Mouse (Mus musculus): Measurements from ENCODE around the gene Tia1. TPM values are rescaled to one million over a fixed set of nuclear protein-coding genes. Genes with fewer than 3 reads are reported as not detected.
A peak's percentile ranks its signal among the peaks of the same experiment; 100 is the strongest.
"Not testable (repeated sequence)": the region's sequence is repeated elsewhere in the genome, so short reads cannot be mapped to it uniquely, and the experiment has no call there.

The Tia1 gene
- total RNA-seq (2021) = 10 to 100 TPM; 40.3 to 56.3 TPM
- long read RNA-seq, experiment 1, full-length matches to known transcripts = 5 of 12 reads
- long read RNA-seq, experiment 1, partial matches to known transcripts = 3 of 12 reads
- long read RNA-seq, experiment 1, other reads (novel, unspliced or antisense) = 4 of 12 reads
- long read RNA-seq, experiment 2, full-length matches to known transcripts = 13 of 31 reads
- long read RNA-seq, experiment 2, partial matches to known transcripts = 4 of 31 reads
- long read RNA-seq, experiment 2, other reads (novel, unspliced or antisense) = 14 of 31 reads

DNA sequence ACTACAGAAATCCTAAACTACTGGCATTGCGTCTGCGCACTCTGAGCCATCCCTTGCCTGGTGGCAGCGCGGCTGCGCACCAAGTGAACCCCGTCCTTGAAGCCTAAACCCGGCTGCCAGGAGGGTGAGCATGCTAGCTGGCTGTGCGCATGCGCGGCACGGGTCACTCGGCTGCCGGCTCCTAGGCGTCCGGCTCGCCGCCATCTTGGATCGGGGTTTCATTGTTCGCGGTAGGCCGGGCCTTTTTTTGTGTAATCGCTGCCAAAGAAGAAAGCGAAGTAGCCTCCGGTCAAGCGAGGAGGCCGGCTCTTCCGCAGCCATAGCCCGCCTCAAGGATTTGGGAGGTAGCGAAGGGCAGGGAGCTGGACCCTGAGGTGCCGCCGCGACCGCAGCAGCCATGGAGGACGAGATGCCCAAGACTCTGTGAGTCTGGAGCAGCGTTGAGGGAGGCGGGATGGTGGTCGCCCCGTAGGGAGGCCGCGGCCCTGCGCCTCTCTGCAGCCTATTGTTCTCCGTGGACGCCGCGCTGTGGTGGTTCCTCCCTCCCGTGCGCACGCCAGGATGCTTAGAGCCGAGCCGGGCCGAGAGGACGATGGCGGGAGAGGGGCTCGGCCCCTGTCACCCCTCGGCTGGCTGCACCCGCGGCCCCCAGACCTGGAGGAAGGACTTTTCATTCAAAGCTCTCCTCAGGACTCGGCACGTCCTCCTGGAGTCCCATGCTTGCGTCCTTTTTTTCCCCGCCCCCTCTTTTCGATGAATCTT lies at the start of gene Tia1:
TSS of gene Tia1 (plus strand) at position 120 of the 762 bp plus-strand sequence.
- peak; percentile 92 for DNase-seq (ENCODE audit: low spot score in 2 of 2)

DNA sequence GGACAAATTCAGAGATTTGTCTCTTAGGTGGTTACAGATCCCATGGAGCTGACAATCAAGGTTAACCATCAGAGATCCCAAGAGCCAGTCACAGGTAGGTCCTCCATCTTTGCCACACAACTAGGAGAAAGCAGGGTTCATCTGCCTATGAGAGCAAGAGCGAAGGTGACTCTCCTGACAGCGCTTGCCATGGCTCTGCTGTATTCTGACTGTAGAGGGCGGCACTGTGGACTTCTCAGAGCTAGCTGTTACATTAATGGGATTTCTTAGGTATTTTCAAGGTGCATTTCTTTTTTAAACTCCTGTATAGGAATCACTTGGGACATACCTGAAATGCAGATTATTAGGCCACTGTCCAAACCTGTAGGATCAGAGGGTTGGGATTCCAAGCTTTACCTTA lies 49.1 kb upstream of the Tia1 start:
- no peak for DNase-seq (ENCODE audit: low spot score in 2 of 2)

DNA sequence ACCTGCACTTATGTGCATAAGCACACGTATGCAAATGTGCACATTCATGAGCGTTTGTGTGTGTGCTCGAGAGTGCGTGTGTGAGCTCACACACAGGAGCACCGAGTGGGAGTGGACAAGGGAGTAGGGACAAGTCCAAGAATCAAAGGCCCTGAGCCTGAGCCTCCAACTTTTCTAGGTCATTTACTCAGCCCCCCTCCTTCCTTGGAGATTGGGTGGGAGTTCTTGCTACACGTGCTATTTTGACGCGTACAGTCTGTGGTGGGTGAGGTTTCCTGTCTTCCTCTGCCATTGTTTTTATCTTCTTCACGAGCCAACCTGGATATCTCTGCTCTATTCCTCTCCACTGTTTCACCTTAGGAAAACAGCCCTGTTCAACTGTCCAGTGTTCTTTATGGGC lies 47.1 kb upstream of the Tia1 start:
- DNase-seq (ENCODE audit: low spot score in 2 of 2) = no peak

DNA sequence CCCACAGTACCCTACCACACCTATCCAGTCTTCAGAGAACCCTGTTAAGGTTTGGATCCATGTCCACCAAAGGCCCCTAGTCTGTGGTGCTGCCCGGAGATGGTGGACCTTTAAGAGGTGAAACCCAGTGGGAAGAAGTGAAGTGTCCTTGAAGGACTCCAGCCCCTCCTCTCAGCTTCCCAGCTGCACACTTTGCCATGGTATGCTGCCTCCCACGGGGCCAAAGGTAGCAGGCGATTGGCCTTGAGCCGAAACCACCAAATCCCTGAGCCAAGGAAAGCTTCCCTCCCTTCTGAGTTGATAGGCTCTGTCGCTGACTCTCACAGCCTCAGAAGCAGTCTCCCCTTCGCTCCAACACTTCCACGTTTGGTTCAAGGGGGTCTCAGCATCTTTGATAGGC lies 43.3 kb upstream of the Tia1 start:
- no peak for DNase-seq (ENCODE audit: low spot score in 2 of 2)

DNA sequence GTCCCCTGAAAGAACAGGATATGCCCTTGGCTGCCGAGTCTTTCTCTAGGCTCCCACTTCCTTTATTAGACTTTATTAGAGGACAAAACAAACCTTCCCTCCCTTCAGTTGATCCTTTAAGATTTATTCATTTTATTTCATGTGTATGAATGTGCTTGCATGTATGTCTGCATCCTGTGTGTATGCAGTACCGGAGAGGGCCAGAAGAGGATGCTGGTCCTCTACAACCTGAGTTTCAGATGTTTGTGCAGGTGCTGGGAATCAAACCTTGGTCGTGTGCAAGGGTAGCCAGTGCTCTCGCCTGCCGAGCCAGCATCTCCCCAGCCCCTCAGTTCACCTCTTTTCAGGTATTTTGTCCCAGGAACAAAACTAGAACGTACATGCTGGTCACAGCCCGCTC lies 42.6 kb upstream of the Tia1 start:
- no peak for DNase-seq (ENCODE audit: low spot score in 2 of 2)

DNA sequence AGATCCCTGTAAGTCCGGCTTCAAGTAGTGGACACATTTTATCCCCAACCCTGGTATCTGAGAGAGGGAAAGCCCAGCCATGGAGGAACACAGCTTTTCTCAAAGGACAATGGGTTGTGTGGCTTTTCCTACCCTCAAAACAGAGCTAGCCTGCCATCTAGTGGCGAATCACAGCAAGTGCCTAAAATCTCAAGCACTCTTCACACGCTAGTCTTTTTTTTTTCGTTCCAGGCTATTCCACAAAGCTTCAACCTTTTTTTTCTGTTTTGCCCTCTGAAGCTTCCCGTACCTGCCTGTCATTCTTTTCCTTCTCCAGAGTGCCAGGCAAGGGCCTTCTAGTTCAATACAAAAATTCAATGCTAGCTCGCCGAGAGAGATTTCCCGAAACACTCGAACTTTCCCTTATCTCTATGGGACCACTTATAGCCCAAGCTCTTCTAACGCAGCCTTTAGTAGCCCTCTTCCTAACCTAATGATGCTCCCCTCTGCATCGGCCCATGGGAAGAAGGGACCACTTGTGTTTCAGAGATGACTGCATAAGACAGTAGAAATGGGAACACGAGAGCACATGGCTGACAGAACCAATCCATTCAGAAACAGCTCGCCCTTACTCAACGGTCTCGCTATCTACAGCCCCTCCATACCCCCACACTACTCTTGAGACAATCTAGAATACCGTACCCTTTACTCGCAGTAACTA lies 39.4 kb upstream of the Tia1 start:
- peak; percentile 68 to 72 for DNase-seq (ENCODE audit: low spot score in 2 of 2)

DNA sequence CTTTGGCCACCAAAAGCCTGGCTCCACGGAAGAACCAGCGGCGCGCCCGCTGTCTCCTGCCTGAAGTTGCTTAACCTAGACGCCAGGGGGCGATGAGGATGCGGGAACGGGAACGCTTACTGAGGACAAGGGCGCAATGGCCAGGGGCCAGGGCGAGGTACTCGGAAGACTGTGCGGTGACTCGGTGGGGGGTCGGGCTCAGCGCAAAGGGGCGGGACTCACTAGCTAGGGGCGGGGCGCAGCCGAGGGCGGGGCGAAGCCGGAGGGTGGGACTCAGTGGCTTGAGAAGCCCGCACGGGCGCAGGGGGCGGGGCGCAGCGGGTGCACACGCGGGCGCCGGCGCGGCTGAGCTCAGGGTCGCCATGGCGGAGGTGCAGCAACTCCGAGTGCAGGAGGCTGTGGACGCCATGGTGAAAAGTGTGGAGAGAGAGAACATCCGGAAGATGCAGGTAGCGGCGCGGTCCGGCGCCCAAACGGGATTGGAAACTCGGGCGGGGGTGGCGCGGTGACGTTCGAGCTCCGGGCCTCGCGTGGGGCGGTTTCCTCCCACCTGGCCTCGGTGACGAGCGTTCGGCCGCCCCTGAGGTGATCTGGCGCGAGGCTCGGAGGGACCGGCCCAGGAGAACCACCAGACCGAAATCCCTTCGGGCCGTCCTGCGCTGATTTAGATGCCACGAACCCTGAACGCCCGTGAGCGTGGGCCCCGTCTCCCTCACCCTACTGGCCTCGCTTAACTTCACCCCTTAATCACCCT lies 38.5 kb upstream of the Tia1 start, which contains the start of gene Fam136a:
TSS of gene Fam136a (plus strand) at position 276 of the 754 bp plus-strand sequence.
- peak; percentile 95 to 96 for DNase-seq (ENCODE audit: low spot score in 2 of 2)

DNA sequence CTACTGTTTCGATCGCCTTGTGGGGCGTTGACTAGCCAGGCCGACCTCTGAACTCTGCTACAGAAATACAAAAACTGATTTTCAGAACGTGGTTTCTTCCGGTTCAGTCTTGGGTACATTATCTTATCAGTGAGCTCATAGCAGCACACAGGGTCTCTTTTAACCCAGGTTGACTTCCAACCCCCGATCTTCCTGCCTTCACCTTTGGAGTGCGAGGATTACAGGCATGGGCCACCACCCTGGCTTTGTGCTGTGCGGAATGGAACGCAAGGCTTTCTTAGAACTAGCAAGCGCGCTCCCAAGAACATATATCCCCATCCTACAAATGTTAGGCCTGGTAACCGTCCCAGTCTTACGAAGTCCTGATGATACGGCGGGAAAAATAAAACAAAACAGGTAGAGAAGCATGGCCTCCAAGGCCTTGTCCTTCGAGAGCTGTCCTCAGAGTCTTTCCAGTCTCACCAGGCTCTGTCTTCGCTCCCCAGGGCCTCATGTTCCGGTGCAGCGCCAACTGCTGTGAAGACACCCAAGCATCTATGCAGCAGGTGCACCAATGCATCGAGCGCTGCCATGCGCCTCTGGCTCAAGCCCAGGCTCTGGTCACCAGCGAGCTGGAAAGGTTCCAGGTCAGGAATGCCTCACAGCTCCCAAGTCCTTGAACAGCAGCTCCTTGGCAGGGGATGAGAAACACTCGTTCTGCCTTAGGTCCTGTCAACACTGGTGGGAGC lies 37.7 kb upstream of the Tia1 start:
- DNase-seq (ENCODE audit: low spot score in 2 of 2) = peak; percentile 63 to 76

DNA sequence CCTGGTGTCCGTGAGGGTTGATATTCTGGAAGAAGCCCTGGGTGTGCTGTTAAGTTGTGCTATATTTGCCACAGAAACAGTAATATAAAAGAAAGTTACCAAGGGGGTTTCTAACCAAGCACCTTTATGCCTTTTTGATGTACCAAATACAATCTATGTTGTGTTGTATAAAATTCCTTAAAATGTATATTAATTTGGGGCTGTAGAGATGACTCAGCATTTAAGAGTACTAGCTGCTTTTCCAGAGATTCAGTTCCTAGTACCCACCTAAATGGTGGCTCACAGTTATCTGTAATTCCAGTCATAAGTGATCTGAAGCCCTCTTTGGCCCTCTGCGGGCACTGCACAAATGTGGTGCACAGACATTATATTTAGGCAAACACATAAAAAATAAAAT lies 37.2 kb upstream of the Tia1 start:
- DNase-seq (ENCODE audit: low spot score in 2 of 2) = no peak

DNA sequence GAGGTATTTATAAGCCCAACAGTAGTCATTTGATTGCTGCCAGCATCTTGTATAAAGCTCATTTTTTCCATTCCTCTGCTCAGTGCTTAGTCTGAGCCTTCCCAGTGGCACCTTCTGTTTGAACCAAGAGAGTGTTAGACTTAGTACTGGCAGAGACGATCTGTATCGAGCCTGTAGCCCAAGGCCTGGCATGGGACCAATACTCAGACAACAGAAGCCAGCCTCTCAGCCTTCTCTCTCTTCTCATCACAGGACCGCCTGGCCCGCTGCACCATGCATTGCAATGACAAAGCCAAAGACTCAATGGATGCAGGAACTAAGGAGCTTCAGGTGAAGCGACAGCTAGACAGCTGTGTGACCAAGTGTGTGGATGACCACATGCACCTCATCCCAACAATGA lies 35.5 kb upstream of the Tia1 start:
- no peak for DNase-seq (ENCODE audit: low spot score in 2 of 2)

DNA sequence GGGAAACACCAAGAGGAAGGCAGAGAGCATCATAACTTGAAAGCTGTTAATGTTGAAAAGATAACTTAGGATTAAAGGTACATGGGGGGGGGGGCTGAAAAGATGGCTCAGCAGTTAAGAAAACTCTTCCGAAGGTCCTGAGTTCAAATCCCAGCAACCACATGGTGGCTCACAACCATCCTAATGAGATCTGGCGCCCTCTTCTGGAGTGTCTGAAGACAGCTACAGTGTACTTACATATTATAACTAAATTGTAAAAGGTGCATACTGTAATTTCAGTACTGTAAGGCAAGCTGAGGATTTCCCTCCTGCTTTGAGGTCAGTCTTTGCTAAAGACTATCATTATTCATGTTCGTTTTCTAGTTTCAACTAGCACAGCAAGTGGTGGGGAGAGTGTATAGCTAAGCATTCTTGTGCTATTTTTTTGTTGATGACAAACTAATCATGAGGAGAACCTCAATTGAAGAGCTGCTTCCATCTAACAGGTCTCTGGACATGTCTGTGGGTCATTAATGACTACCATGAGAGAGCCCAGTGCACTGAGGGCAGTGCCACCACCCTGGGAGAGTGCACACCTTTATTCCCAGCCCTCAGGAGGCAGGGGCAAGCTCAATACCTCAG lies 33.8 kb upstream of the Tia1 start:
- DNase-seq (ENCODE audit: low spot score in 2 of 2) = no peak

DNA sequence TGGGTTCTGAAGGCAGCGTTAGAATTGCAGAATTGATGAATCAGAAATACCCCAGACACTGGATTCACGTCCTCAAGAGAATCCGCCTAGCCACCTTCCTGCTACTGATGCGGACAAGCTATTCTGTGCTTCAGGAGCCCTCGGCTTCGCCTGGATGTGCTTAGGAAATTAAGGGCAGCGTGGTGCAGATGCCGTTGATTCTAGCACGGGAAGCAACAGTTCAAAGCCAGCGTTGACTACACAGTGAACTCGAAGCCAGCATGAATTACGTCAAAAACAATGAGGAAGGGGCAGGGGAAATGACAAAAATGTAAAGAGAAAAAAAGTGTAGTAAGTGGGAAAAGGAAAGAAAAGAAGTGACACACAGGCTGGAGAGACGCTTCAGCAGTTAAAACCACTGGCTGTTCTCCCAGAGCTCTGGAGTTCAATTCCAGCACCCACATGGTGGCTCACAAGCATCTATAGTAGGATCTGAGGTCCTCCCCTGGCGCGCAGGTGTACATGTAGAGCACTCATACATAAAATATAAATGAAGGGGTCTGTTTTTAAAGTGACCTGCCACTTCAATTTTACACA lies 33.2 kb upstream of the Tia1 start, which contains the start of gene Snrpg:
TSS of gene Snrpg (plus strand) at position 541 of the 576 bp plus-strand sequence.
- DNase-seq (ENCODE audit: low spot score in 2 of 2) = no peak

DNA sequence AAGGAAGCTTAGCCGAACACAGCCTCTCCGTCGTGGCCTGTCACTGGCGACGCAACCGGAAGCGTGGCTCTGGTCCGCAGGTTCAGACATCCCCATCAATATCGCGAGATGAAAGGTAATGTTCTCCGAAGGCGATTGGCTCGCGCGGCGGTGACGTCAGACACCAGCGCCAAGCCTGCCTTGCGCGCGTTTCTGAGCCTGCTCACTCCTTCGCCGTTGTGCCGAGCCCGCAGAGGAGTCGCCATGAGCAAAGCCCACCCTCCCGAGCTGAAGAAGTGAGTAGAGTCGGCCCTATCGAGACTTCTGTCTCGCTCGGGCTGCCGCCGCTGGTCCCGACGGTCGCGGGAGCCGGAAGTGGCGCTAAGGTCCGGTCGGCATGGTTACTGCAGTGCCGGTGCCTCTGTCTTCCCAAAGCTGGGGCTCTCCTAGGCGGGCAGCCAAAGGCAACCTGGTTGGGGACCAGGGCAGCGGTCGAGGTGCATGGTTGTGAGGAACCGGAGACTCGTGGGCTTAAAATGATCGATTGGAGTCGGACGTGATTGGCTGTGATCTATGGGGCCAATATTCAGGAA lies 32.6 kb upstream of the Tia1 start:
- peak; percentile 94 for DNase-seq (ENCODE audit: low spot score in 2 of 2)

DNA sequence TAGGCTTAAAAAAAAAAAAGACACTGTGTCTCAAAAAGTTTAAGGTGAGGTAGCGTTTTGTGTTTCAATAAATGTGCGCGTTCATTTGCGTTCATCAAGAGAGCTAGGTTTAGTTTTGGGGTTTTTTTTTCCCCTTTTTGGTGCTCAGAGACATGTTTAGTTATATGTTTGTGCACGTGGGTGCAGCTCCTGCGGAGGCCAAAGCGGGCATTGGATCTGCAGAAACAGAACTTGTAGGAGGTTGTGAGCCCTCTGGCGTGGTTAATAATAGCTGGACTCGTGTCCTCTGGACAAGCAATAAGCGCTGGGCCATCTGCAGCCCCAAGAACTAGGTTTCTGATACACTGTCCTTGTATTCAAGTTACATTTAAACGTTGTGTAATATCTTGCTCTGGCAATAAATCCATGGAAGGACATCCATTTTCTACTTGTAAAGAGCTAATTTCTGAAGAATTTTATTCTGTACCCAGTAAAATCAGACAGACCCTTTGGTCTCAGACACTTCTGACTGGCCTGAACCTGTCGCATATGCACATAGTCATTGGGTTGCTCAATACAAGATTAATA lies 32.0 kb upstream of the Tia1 start:
- no peak for DNase-seq (ENCODE audit: low spot score in 2 of 2)

DNA sequence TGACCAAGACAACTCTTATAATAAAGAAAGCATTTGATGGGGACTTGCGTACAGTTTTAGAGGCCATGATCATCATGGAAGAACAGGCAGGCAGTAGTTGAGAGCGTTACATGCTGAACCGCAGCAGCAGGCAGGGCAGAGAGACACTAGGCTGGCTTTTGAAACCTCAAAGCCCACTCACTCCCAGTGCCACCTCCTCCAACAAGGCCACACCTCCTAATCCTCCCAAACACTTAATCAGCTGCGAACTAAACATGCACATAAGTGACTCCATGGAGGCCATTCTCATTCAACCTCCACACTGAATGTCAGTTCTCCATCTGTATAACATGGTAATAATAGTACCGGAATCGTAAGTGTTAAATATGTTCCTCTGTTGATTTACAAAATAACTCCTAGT lies 30.5 kb upstream of the Tia1 start:
- DNase-seq (ENCODE audit: low spot score in 2 of 2) = no peak

DNA sequence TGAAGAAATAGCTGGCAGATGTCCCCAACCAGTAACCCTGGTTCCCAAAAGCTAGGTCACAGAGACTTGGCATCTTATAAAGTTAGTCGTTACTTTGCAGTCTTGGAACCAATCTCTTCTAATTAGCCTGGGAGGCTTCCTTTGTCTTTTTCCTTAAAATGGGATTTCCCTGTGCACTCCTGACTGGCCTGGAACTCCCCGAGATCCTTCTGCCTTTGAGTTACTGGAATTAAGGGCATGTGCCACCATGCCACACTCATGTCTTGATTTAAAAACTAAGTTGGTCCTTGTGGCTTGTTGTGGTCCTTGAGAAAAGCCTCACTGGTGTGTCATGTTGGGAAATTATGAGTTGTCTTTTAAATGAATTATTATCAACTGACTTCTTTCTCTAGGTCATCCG lies 25.7 kb upstream of the Tia1 start:
- no peak for DNase-seq (ENCODE audit: low spot score in 2 of 2)

DNA sequence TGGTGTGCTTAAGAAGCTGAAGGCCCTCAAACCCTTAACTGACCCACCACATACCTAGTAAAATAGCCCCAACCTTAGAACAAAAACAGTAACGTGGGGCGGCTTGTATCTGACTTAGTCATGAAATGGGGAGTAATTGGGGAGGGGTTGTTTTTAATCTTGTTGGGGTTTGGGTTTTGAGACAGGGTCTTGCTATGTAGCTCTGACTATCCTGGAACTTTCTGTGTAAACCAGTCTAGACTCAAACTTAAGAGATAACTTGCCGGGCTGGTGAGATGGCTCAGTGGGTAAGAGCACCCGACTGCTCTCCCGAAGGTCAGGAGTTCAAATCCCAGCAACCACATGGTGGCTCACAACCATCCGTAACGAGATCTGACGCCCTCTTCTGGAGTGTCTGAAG lies 23.9 kb upstream of the Tia1 start:
- not testable (repeated sequence) for DNase-seq (ENCODE audit: low spot score in 2 of 2)

DNA sequence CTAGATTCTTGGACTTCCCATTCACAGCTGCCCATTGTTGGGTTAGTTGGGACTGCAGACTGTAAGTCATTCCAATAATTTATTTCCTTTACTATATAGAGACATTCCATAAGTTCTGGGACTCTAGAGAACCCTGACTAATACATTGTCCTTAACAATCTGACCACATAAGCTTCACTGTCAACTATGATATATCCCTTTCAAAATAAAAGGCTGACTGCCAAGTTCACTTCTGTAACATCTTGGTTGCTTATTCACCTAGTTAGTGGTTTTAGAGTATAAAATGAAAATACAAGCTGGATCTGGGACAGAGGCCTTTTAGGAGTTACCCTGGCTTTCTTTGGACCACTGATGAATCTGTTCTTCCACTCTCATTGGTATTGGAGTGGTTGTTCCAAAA lies 21.5 kb upstream of the Tia1 start:
- DNase-seq (ENCODE audit: low spot score in 2 of 2) = no peak

DNA sequence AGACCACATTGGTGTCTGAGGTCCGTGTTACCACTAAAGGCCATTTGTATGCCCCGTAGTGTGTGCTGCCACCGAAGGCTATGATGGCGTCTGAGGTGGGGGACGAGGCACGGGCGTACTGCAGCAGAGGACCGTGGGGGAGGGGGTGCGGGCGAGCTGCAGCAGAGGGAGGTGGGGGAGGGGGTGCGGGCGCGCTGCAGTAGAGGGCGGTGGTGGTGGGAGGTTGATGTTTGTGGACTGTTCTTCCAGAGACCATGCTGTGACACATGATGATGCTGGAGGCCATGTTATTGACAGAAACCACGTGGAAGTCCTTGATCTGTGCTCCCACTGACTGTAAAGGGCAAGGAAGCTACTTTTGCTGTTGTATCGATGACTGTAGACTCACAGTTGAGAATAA lies 20.6 kb upstream of the Tia1 start:
- no peak for DNase-seq (ENCODE audit: low spot score in 2 of 2)
